Mouse (Mus musculus) forebrain, postnatal 0 days (tissue): ENCODE measurements at regions not wholly inside any gene's neighbourhood (a gene's known extent, or its start where the extent isn't known, plus 50 kb on each side); places are given as distances from the start of the nearest gene placed in this dataset.

Experiments used
- ATAC-seq: fragments of 200-750 bp; cut with Nextera tagmentation; 2 replicates; pipeline ENCODE4 v1.8.0; 2017; ENCODE audit warnings: mild to moderate bottlenecking, moderate library complexity
- DNase-seq: peaks from one replicate; pipeline ENCODE4 v3.0.0-alpha.2; 2015
- H3K27ac ChIP-seq: fragments of 300-500 bp; sonication (generic); 2 replicates; pipeline ENCODE4 v1.5.1; 2014; ENCODE audit warnings: low read depth, mild to moderate bottlenecking, antibody characterized with exemption, low read length, moderate library complexity, mixed read lengths
- H3K27me3 ChIP-seq: fragments of 300-500 bp; sonication (generic); 2 replicates; pipeline ENCODE4 v1.6.1; 2014; ENCODE audit warnings: mild to moderate bottlenecking, low read length, mixed read lengths; ENCODE audit not compliant: insufficient read depth
- H3K36me3 ChIP-seq: fragments of 300-500 bp; sonication (generic); 2 replicates; pipeline ENCODE4 v1.6.1; 2014; ENCODE audit warnings: mild to moderate bottlenecking, moderate library complexity; ENCODE audit not compliant: insufficient read depth
- H3K4me1 ChIP-seq: fragments of 300-500 bp; sonication (generic); 2 replicates; pipeline ENCODE4 v1.6.1; 2014; ENCODE audit warnings: antibody characterized with exemption; ENCODE audit not compliant: insufficient read depth
- H3K4me2 ChIP-seq: fragments of 300-500 bp; sonication (generic); 2 replicates; pipeline ENCODE4 v1.6.1; 2014; ENCODE audit warnings: low read depth, mild to moderate bottlenecking, moderate library complexity
- H3K4me3 ChIP-seq: fragments of 300-500 bp; sonication (generic); 2 replicates; pipeline ENCODE4 v1.5.1; 2014; ENCODE audit warnings: low read depth, low read length, mixed read lengths
- H3K9ac ChIP-seq: fragments of 300-500 bp; sonication (generic); 2 replicates; pipeline ENCODE4 v1.6.1; 2014; ENCODE audit warnings: mild to moderate bottlenecking
- H3K9me3 ChIP-seq: fragments of 300-500 bp; sonication (generic); 2 replicates; pipeline ENCODE4 v1.6.1; 2016; ENCODE audit warnings: low read length
- CTCF ChIP-seq: sonication (generic); IDR thresholded peaks from 2 replicates; pipeline ENCODE4 v1.5.1; 2016; ENCODE audit warnings: antibody characterized with exemption, control low read depth, low read depth
- WGBS: fragments of 180-500 bp; shearing (Covaris S2); extraction: QIAGEN DNeasy Blood & Tissue Kit; methylation state at CpG from one replicate; pipeline ENCODE4 v1.1.7; 2014; 5-methylcytosine and 5-hydroxymethylcytosine counted together

GRCm38 (mm10) chr16:70175140-70175539 lies 138.6 kb upstream of the Gbe1 start:
- 72% methylated on average over 7 of the region's 7 CpGs for WGBS

DNA sequence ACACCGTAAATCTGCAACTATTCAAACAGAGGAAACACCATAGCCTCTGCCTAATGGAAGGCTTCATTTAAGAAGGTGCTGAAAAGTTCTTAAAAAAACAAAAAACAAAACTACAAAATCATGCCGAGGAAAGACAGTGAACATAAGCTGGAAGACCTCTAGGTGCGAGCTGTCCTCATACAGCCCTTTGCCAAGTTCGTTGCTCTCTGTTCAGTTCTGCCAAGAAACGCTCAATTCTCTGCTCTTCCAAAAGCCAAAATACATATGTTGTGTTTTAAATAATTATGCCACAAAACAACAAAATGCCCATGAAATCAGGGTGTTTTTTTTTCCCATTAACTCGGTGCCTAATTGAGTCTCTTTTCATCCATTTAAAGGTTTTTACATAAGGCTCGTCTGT lies 134.8 kb upstream of the Gbe1 start:
- DNase-seq (no peak), ATAC-seq (no peak)
- WGBS = 42% methylated on average over 7 of the region's 7 CpGs
- Histone ChIP-seq H3K4me2 (no peak overlapping the region), H3K36me3 (no peaks in the 10 kb centered on the region), H3K9me3 (no peaks in the 10 kb centered on the region), H3K9ac (no peak overlapping the region), H3K27me3 (no peaks in the 10 kb centered on the region), H3K4me3 (no peak overlapping the region), H3K27ac (no peak overlapping the region), H3K4me1 (no peaks in the 10 kb centered on the region; the same call in 1 of the 2 replicates)
- no peak for TF ChIP-seq CTCF

More at GRCm38 (mm10) chr16:70175140-70175539, 138.6 kb upstream of the Gbe1 start:
- Histone ChIP-seq H3K9me3 (no peaks in the 10 kb centered on the region), H3K9ac (no peak overlapping the region), H3K36me3 (no peaks in the 10 kb centered on the region), H3K27ac (no peak overlapping the region), H3K4me2 (no peak overlapping the region), H3K4me1 (no peaks in the 10 kb centered on the region; the same call in 1 of the 2 replicates), H3K4me3 (no peak overlapping the region), H3K27me3 (no peaks in the 10 kb centered on the region)
- TF ChIP-seq CTCF = no peak
- no peak for DNase-seq
- no peak for ATAC-seq

DNA sequence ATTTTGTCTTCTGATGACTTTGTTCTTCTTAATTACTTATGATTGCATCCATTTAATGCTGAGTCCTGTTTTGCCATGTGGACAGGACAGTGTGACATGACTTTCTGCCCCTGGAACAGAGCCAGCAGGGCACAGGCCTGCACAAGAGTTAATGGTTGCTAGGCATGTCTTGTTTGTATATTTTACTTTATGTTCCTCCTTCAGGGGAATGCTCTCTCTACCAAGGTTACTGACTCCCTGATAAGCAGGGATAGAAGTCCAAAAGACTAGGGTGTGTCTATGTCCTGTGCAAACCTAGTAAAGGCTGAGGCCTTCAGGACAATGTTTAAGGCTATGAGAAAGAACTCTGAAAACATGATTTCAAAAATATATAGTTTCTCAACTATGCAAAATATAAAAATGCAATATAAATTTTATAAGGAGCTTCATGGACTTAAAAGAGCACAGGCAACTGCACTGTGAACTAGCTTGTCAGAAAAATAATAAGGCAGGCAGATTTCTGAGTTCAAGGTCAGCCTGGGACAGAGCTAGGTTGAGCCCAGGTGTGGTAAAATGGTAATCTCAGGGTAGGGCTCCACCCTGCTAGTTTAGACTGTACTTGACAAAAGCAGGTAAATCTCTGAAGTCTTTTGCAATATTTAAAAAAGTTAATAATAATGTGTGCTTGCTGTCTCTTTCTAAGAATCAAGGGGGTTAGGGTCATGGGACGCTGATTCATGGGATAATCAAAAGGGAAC lies 99.7 kb upstream of the Gbe1 start:
- H3K27me3 ChIP-seq = no peaks in the 10 kb centered on the region
- H3K27ac ChIP-seq = no peak overlapping the region
- no peak overlapping the region for H3K4me2 ChIP-seq
- DNase-seq (no peak), ATAC-seq (no peak)
- no peak overlapping the region for H3K4me3 ChIP-seq
- H3K9ac ChIP-seq = no peak overlapping the region
- TF ChIP-seq CTCF = no peak
- WGBS = 47% methylated on average over 1 of the region's 1 CpGs
- no peaks in the 10 kb centered on the region for H3K9me3 ChIP-seq
- H3K4me1 ChIP-seq = no peaks in the 10 kb centered on the region
- no peaks in the 10 kb centered on the region for H3K36me3 ChIP-seq

- no peak overlapping the region for H3K4me2 ChIP-seq
- 20% methylated on average over 4 of the region's 4 CpGs for WGBS
- no peak for DNase-seq
- no peaks in the 10 kb centered on the region for H3K27me3 ChIP-seq
- H3K4me1 ChIP-seq = no peaks in the 10 kb centered on the region
- no peak for ATAC-seq
- no peak overlapping the region for H3K27ac ChIP-seq
- TF ChIP-seq CTCF = no peak
- no peak overlapping the region for H3K9ac ChIP-seq
- no peaks in the 10 kb centered on the region for H3K36me3 ChIP-seq
- H3K9me3 ChIP-seq = no peaks in the 10 kb centered on the region
- H3K4me3 ChIP-seq = no peak overlapping the region
These were observed 98.9 kb upstream of the Gbe1 start for GRCm38 (mm10) chr16:70214800-70215199.

GRCm38 (mm10) chr16:70227601-70228226 lies 86.0 kb upstream of the Gbe1 start:
- Histone ChIP-seq H3K4me3 (no peak overlapping the region), H3K36me3 (no peaks in the 10 kb centered on the region), H3K27ac (no peak overlapping the region), H3K27me3 (no peaks in the 10 kb centered on the region), H3K9ac (no peak overlapping the region), H3K4me1 (0 out of 2 replicates have a peak, but pooled peaks cover 4% of the 10 kb centered on the region), H3K4me2 (no peak overlapping the region), H3K9me3 (no peaks in the 10 kb centered on the region)
- no peak for DNase-seq
- TF ChIP-seq CTCF = no peak
- WGBS = 89% methylated on average over 9 of the region's 9 CpGs
- no peak for ATAC-seq

DNA sequence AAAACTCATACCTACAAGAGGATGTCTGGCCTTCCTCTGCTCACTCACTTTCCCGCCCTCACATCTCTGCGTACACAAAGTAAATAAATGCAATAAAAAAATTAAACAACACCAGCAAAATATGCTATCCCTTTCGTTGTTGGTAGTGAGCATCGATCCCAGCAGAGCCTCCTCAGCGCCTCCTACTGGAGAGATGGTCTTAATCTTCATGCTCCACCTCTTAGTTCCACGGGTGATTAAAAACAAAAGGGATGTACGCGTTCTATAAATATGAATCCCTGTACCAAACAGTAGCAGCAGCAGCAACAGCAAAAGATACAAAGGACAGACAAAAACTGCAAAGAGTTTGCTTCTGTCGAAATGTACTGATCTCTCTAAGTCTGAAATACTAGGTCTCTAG lies 81.0 kb upstream of the Gbe1 start:
- no peaks in the 10 kb centered on the region for H3K9me3 ChIP-seq
- no peak for ATAC-seq
- no peaks in the 10 kb centered on the region for H3K36me3 ChIP-seq
- no peak overlapping the region for H3K4me3 ChIP-seq
- H3K27ac ChIP-seq = no peak overlapping the region
- H3K4me1 ChIP-seq = 0 out of 2 replicates have a peak, but pooled peaks cover 4% of the 10 kb centered on the region
- WGBS = 88% methylated on average over 9 of the region's 9 CpGs
- TF ChIP-seq CTCF = 0 out of 2 replicates have a peak, but pooled peaks have one; percentile 9
- H3K27me3 ChIP-seq = no peaks in the 10 kb centered on the region
- no peak for DNase-seq
- H3K4me2 ChIP-seq = no peak overlapping the region
- H3K9ac ChIP-seq = no peak overlapping the region

DNA sequence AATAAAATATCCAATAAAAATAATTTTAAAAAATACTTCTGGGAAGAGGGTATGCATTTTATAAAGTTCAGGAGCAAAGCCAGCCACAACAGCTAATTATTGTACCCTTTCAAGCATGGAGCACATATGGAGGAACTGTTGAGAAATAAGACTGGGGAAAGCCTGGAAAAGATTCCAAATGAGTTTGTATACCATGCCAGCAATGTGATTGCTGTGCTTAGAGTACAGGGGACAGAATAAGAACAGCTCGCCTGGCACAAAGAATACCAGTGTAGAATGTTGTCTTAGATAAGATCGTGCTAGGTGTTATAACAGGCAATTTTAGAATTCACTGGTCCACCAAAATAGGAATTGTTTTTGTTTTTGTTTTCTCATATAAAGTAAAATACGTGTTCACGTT lies 78.6 kb upstream of the Gbe1 start:
- peak; percentile 21 for DNase-seq
- Histone ChIP-seq H3K27me3 (no peaks in the 10 kb centered on the region), H3K36me3 (no peaks in the 10 kb centered on the region), H3K27ac (no peak overlapping the region), H3K4me2 (no peak overlapping the region), H3K9me3 (no peaks in the 10 kb centered on the region), H3K4me1 (no peaks in the 10 kb centered on the region), H3K4me3 (no peak overlapping the region), H3K9ac (no peak overlapping the region)
- no peak for TF ChIP-seq CTCF
- 66% methylated on average over 4 of the region's 4 CpGs for WGBS
- ATAC-seq = peak; percentile 56
